ENCODE assay signal across 8 mouse cellular contexts in the genomic region with DNA sequence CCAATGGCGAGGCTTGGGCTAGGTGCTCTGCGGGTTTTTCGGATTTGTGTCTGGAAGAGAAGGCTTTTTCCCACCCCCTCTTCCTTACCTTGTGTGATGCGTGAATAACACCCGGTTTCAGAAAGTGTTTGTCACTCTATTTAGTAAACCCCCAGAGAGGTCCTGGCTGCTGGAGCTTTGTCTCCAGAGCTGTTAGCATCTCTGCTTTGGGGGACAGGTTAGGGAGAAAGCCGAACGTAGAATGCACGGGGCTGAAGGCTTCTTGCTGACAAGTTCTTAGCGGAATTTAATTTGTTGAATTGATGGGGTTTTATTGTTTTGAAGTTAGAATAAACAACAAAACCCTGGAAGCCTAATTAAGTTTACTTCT. TPM values are rescaled to one million over a fixed set of nuclear protein-coding genes. Genes with fewer than 3 reads are reported as not detected.
DNase-seq lines count a peak whose midpoint lies in the region; ATAC-seq and TF ChIP-seq lines count a peak whose summit lies in the region.

No protein-coding gene starts in this region.

- H3K4me1 ChIP-seq in forebrain, embryonic 14.5 days (ENCODE audit: control insufficient read depth, insufficient read depth, low read length), result no peaks in the 10 kb centered on the region
- H3K4me1 ChIP-seq in liver, embryonic 15.5 days (replicated peaks), result peaks cover 23% of the 10 kb centered on the region

- H3K36me3 ChIP-seq in forebrain, embryonic 14.5 days (ENCODE audit: control insufficient read depth, insufficient read depth, low read length), result peaks cover 11% of the 10 kb centered on the region; the same call in 1 of the 2 replicates
- H3K36me3 ChIP-seq in liver, embryonic 15.5 days (replicated peaks), result peaks cover 5% of the 10 kb centered on the region

- TF ChIP-seq CTCF in gastrocnemius, adult 2 months (IDR thresholded peaks at IDR 0.05), result no peak

- H3K27ac ChIP-seq in gastrocnemius, adult 2 months, result peak overlapping the region; percentile 81
- peak overlapping the region; percentile 76 for H3K27ac ChIP-seq in forebrain, embryonic 14.5 days (ENCODE audit: low read depth, low read length)
- H3K27ac ChIP-seq in liver, embryonic 15.5 days (replicated peaks), result peak overlapping the region; percentile 80

- intact Hi-C loops in gastrocnemius, adult 2 months (cut with DNase I), result no loop called here

- peak; percentile 30 for ATAC-seq in CD4-positive, CD25-positive, alpha-beta regulatory T cell, adult 4 months
- no peak; the same call in 1 of the 2 replicates for ATAC-seq in forebrain, embryonic 14.5 days
- peak; percentile 61 for ATAC-seq in liver, embryonic 15.5 days (ENCODE audit: insufficient read depth)

- peak overlapping the region; percentile 77 for H3K9ac ChIP-seq in forebrain, embryonic 14.5 days (ENCODE audit: low read length)
- H3K9ac ChIP-seq in liver, embryonic 15.5 days, result peak overlapping the region; percentile 84

- no peak for DNase-seq in gastrocnemius, adult 2 months
- DNase-seq in gastrocnemius, postnatal 10 days, result no peak
- DNase-seq in forebrain, embryonic 14.5 days (ENCODE audit: low spot score), result no peak
- no peak for DNase-seq in thymus, adult 18-20 months
- DNase-seq in adrenal gland, adult 2 months, result no peak
- no peak for DNase-seq in cerebellum, postnatal 25 days

- H3K27me3 ChIP-seq in forebrain, embryonic 14.5 days (replicated peaks; ENCODE audit: control insufficient read depth, insufficient read depth, low read length), result no peaks in the 10 kb centered on the region
- no peaks in the 10 kb centered on the region for H3K27me3 ChIP-seq in liver, embryonic 15.5 days

- peak overlapping the region; percentile 79 for H3K4me3 ChIP-seq in gastrocnemius, adult 2 months
- peak overlapping the region; percentile 63 for H3K4me3 ChIP-seq in forebrain, embryonic 14.5 days (ENCODE audit: low read depth, low read length)
- peak overlapping the region; percentile 98 for H3K4me3 ChIP-seq in liver, embryonic 15.5 days (replicated peaks)

- no peaks in the 10 kb centered on the region for H3K9me3 ChIP-seq in forebrain, embryonic 14.5 days (replicated peaks; ENCODE audit: control insufficient read depth, low read length)
- no peaks in the 10 kb centered on the region for H3K9me3 ChIP-seq in liver, embryonic 15.5 days (replicated peaks)

- under 1% methylated on average over 9 of the region's 9 CpGs for WGBS in forebrain, embryonic 14.5 days
- WGBS in liver, embryonic 15.5 days (ENCODE audit: insufficient replicate concordance), result 0% methylated on average over 9 of the region's 9 CpGs

- H3K4me2 ChIP-seq in forebrain, embryonic 14.5 days (ENCODE audit: low read length), result peak overlapping the region; percentile 67
- peak overlapping the region; percentile 71 for H3K4me2 ChIP-seq in liver, embryonic 15.5 days

RNA-seq across cellular contexts. Expression of a gene that starts 8.0 kb away (rescaled TPM):
- total RNA-seq in gastrocnemius, adult 2 months (2021), result 1 to 10 TPM; 4.2 to 4.7 TPM
- 1 to 10 TPM; 5.5 to 7.5 TPM for total RNA-seq in gastrocnemius, postnatal 10 days (2021)
- 10 to 100 TPM; 14.4 to 15.2 TPM for polyA plus RNA-seq in CD4-positive, CD25-positive, alpha-beta regulatory T cell, adult 4 months (2017; shearing (Covaris generic))
- 9.8 and 11.9 TPM in 2 replicates for polyA plus RNA-seq in forebrain, embryonic 14.5 days (2014; fragmentation: Nextera tagmentation; extraction: Ambion mirVana)
- 6.1 and 6.7 TPM in 2 replicates for polyA plus RNA-seq in liver, embryonic 15.5 days (2015; fragmentation: Nextera tagmentation; extraction: Ambion mirVana)
- 10 to 100 TPM in 1 of 2 experiments, 1 to 10 TPM in 1; 9.6 to 12.2 TPM for total RNA-seq in adrenal gland, adult 2 months (2021)
- 3.3 and 4.0 TPM in 2 replicates for polyA plus RNA-seq in adrenal gland, adult 2 months (2012; rRNA removed)

RNA-seq across cellular contexts. Expression of a gene that starts 41.9 kb away (rescaled TPM):
- total RNA-seq in gastrocnemius, adult 2 months (2021), result 1 to 10 TPM; 1.2 TPM
- total RNA-seq in gastrocnemius, postnatal 10 days (2021), result 1 to 10 TPM; 3.7 to 6.4 TPM
- polyA plus RNA-seq in CD4-positive, CD25-positive, alpha-beta regulatory T cell, adult 4 months (2017; shearing (Covaris generic)), result 1 to 10 TPM in 1 of 2 experiments, under 1 TPM in 1; 0.58 to 1.1 TPM
- polyA plus RNA-seq in forebrain, embryonic 14.5 days (2014; fragmentation: Nextera tagmentation; extraction: Ambion mirVana), result 6.7 and 8.0 TPM in 2 replicates
- polyA plus RNA-seq in liver, embryonic 15.5 days (2015; fragmentation: Nextera tagmentation; extraction: Ambion mirVana), result 16.3 and 17.3 TPM in 2 replicates
- total RNA-seq in adrenal gland, adult 2 months (2021), result 10 to 100 TPM in 1 of 2 experiments, 1 to 10 TPM in 1; 7.7 to 10.7 TPM
- polyA plus RNA-seq in adrenal gland, adult 2 months (2012; rRNA removed), result 11.3 and 12.6 TPM in 2 replicates

RNA-seq across cellular contexts. Expression of a gene that starts 50.6 kb away (rescaled TPM):
- 10 to 100 TPM; 35.1 to 37.4 TPM for total RNA-seq in gastrocnemius, adult 2 months (2021)
- 10 to 100 TPM; 42.5 to 52.7 TPM for total RNA-seq in gastrocnemius, postnatal 10 days (2021)
- 10 to 100 TPM; 71.6 to 76.5 TPM for polyA plus RNA-seq in CD4-positive, CD25-positive, alpha-beta regulatory T cell, adult 4 months (2017; shearing (Covaris generic))
- polyA plus RNA-seq in forebrain, embryonic 14.5 days (2014; fragmentation: Nextera tagmentation; extraction: Ambion mirVana), result 123 and 124 TPM in 2 replicates
- polyA plus RNA-seq in liver, embryonic 15.5 days (2015; fragmentation: Nextera tagmentation; extraction: Ambion mirVana), result 22.7 and 24.9 TPM in 2 replicates
- total RNA-seq in adrenal gland, adult 2 months (2021), result 10 to 100 TPM; 48.2 to 72.9 TPM
- 7.8 and 10.1 TPM in 2 replicates for polyA plus RNA-seq in adrenal gland, adult 2 months (2012; rRNA removed)
